Mouse (Mus musculus): ENCODE results near the gene Baiap3. TPM values are rescaled to one million over a fixed set of nuclear protein-coding genes. Genes with fewer than 3 reads are reported as not detected.

Baiap3 gene
- total and polyA plus RNA-seq, 3 experiments, result 0.32 to 1.5 (median 0.39) TPM

GRCm38 (mm10) chr17:25285033-25285432 lies 28.9 kb upstream of the Baiap3 start:
- intact Hi-C loops (cut with DNase I), result loop anchor here (2.0 kb wide), 1 partner anchor 176 kb away; no protein-coding TSS in a partner anchor
- H3K9ac ChIP-seq (ENCODE audit: low read depth, low read length), result no peak overlapping the region
- H3K4me1 ChIP-seq (ENCODE audit: control insufficient read depth, insufficient read depth, low read length), result no peaks in the 10 kb centered on the region
- H3K27ac ChIP-seq, result no peak overlapping the region
- TF ChIP-seq EP300 (IDR thresholded peaks at IDR 0.05; ENCODE audit: insufficient read depth, low read depth, low read length) (0 out of 2 replicates have a peak, but pooled peaks have one; percentile 50), CTCF (IDR thresholded peaks at IDR 0.05) (peak; percentile 96), POLR2A (IDR thresholded peaks at IDR 0.05; ENCODE audit: insufficient read depth, low read depth, low read length) (no peak)
- DNase-seq, result peak; percentile 56 to 57
- no peaks in the 10 kb centered on the region for H3K79me2 ChIP-seq (replicated peaks; ENCODE audit: control insufficient read depth, insufficient read depth, low read length)
- H3K4me3 ChIP-seq, result no peak overlapping the region
- H3K36me3 ChIP-seq (ENCODE audit: control insufficient read depth, insufficient read depth, low read length), result no peaks in the 10 kb centered on the region
- WGBS, result 16% methylated on average over 3 of the region's 3 CpGs
- no peaks in the 10 kb centered on the region for H3K27me3 ChIP-seq (ENCODE audit: control insufficient read depth, insufficient read depth, low read length)

DNA sequence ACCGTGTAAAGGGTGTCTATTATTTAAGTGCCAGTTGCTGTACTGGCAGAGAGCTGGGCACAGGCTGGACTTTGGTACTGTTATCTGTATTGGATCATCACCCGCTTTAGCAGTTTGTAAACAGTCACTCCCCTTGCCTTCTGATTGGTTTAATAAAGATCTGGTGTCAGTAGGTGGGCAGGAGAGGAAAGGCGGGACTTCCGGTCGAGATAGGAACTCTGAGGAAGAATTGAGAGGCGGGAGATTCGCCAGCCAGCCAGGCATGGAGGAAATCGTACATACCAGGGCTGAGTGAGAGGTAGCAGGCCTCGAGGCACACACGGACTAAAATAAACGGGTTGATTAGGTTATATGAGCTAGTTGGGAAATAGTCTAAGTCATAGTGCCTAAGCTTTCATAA lies 26.0 kb upstream of the Baiap3 start:
- WGBS, result 16% methylated on average over 11 of the region's 11 CpGs
- H3K27ac ChIP-seq, result no peak overlapping the region
- H3K9ac ChIP-seq (ENCODE audit: low read depth, low read length), result no peak overlapping the region
- no peaks in the 10 kb centered on the region for H3K4me1 ChIP-seq (ENCODE audit: control insufficient read depth, insufficient read depth, low read length)
- peak in 1 of 2 experiments; percentile 57 for DNase-seq
- H3K4me3 ChIP-seq, result no peak overlapping the region
- intact Hi-C loops (cut with DNase I), result loop anchor here (5.0 kb wide), 1 partner anchor 340 kb away; no protein-coding TSS in a partner anchor
- no peaks in the 10 kb centered on the region for H3K36me3 ChIP-seq (ENCODE audit: control insufficient read depth, insufficient read depth, low read length)
- H3K27me3 ChIP-seq (ENCODE audit: control insufficient read depth, insufficient read depth, low read length), result no peaks in the 10 kb centered on the region
- no peaks in the 10 kb centered on the region for H3K79me2 ChIP-seq (replicated peaks; ENCODE audit: control insufficient read depth, insufficient read depth, low read length)
- TF ChIP-seq EP300 (IDR thresholded peaks at IDR 0.05; ENCODE audit: insufficient read depth, low read depth, low read length) (no peak), POLR2A (IDR thresholded peaks at IDR 0.05; ENCODE audit: insufficient read depth, low read depth, low read length) (no peak), CTCF (IDR thresholded peaks at IDR 0.05) (no peak)

- TF ChIP-seq EP300 (IDR thresholded peaks at IDR 0.05; ENCODE audit: insufficient read depth, low read depth, low read length), result no peak
- TF ChIP-seq POLR2A (IDR thresholded peaks at IDR 0.05; ENCODE audit: insufficient read depth, low read depth, low read length), result no peak
- TF ChIP-seq CTCF (IDR thresholded peaks at IDR 0.05), result no peak
- H3K27ac ChIP-seq, result no peak overlapping the region
- 93% methylated on average over 3 of the region's 3 CpGs for WGBS
- no peak overlapping the region for H3K9ac ChIP-seq (ENCODE audit: low read depth, low read length)
- no peak for DNase-seq
- peaks cover 11% of the 10 kb centered on the region for H3K4me1 ChIP-seq (ENCODE audit: control insufficient read depth, insufficient read depth, low read length)
- H3K79me2 ChIP-seq (replicated peaks; ENCODE audit: control insufficient read depth, insufficient read depth, low read length), result peaks cover 3% of the 10 kb centered on the region
- intact Hi-C loops (cut with DNase I), result no loop called here
- no peak overlapping the region for H3K4me3 ChIP-seq
- H3K36me3 ChIP-seq (ENCODE audit: control insufficient read depth, insufficient read depth, low read length), result no peaks in the 10 kb centered on the region; the same call in 1 of the 2 replicates
- H3K27me3 ChIP-seq (ENCODE audit: control insufficient read depth, insufficient read depth, low read length), result no peaks in the 10 kb centered on the region
Measured at GRCm38 (mm10) chr17:25275833-25276232, 19.7 kb upstream of the Baiap3 start.

DNA sequence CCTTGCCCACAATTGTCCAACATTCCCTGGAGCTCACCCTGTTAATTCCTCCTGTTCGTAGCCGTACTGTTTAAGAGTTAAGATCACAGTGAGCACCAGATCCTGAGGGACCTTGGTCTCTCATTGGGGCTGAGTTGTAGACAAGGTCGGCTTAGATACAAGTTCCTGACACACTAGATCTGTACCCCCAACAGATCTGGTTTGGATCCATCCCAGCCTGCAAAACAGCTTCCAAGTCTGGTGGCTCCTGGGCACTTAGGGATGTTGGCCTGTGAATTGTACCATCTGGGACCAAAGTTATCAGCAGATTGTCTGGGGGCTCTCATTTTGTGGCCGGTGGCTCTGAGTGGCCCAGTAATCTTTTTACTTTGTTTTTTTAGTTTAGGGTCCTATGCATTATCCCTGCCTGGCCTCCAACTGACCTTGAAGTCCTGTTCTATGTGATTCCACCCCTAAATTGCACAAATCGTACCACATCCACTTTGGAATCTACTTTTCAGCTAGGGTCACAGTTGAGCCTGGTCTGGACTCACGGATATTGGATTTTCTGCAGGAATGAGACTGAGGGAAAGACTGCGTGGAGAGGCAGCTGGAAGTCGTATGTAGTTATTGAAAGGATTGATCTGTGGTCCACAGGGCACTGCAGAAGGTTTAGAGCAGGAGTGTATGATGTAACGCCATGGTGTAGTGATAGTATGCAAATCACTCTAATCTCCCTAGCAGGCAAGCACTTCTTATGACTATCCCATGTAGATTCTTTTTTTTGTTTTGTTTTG lies 18.6 kb upstream of the Baiap3 start, which contains the start of gene Ube2i:
Gene Ube2i, minus strand, starts transcription at position 52 of the 776 bp plus-strand sequence.
- 84% methylated on average over 9 of the region's 9 CpGs for WGBS
- peaks cover 18% of the 10 kb centered on the region for H3K4me1 ChIP-seq (ENCODE audit: control insufficient read depth, insufficient read depth, low read length)

DNA sequence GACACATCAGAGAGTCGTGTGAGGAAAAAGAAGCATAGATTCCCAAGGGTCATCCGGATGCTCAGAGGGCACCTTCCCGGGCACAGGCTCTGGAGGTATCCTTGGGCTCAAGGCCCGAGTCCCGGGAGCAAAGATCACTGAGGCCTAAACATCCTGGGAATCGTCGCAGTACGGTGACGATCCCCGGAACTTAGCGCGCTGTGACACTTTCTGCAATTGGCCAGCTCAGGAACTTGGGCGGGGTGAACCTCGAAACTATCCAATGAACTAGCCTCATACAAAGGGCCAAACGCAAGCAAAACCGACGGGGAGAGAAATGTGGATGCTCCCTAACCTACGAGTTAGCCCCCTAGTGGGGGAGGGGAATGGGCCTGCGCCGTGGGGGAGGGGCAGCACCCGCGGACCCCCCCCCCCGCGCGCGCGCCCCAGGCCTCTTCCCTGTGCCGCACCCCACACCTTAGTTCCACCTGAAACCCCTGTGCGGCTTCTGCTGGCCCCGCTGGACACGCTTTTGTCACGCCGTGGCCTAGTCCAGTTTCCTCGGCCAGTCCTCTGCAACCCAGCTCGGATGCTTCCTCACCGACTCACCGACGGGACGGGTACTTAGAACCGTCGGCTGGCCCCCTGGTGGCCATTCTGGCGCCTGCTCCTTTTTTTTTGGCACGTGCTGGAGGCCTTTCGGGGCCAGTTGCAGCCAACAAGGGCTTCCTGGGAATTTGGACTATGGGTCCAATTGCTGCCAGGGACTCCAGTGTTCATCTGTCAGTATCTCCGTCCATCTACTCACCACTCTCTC lies 17.7 kb upstream of the Baiap3 start:
- H3K27ac ChIP-seq, result peak overlapping the region; percentile 100
- H3K9ac ChIP-seq (ENCODE audit: low read depth, low read length), result peak overlapping the region; percentile 86
- intact Hi-C loops (cut with DNase I), result loop anchor here (2.0 to 5.0 kb wide), 5 partner anchors 89 to 337 kb away; partner anchors contain the start of genes BC003965, Clcn7, Cramp1l and Ift140
- peaks cover 6% of the 10 kb centered on the region for H3K79me2 ChIP-seq (replicated peaks; ENCODE audit: control insufficient read depth, insufficient read depth, low read length)
- DNase-seq, result peak; percentile 97 to 98
- H3K27me3 ChIP-seq (ENCODE audit: control insufficient read depth, insufficient read depth, low read length), result no peaks in the 10 kb centered on the region
- WGBS, result under 1% methylated on average over 45 of the region's 45 CpGs
- H3K4me3 ChIP-seq, result peak overlapping the region; percentile 88
- H3K36me3 ChIP-seq (ENCODE audit: control insufficient read depth, insufficient read depth, low read length), result no peaks in the 10 kb centered on the region; the same call in 1 of the 2 replicates
- peaks cover 20% of the 10 kb centered on the region for H3K4me1 ChIP-seq (ENCODE audit: control insufficient read depth, insufficient read depth, low read length)
- TF ChIP-seq CTCF (IDR thresholded peaks at IDR 0.05), result peak; percentile 86
- no peak for TF ChIP-seq EP300 (IDR thresholded peaks at IDR 0.05; ENCODE audit: insufficient read depth, low read depth, low read length)
- TF ChIP-seq POLR2A (IDR thresholded peaks at IDR 0.05; ENCODE audit: insufficient read depth, low read depth, low read length), result peak; percentile 61

More for the DNA sequence above, 18.6 kb upstream of the Baiap3 start, which contains the start of gene Ube2i:
- Histone ChIP-seq H3K27me3 (ENCODE audit: control insufficient read depth, insufficient read depth, low read length) (no peaks in the 10 kb centered on the region), H3K36me3 (ENCODE audit: control insufficient read depth, insufficient read depth, low read length) (no peaks in the 10 kb centered on the region; the same call in 1 of the 2 replicates), H3K79me2 (replicated peaks; ENCODE audit: control insufficient read depth, insufficient read depth, low read length) (peaks cover 5% of the 10 kb centered on the region), H3K4me3 (peak within 1 kb of the TSS; percentile 88), H3K9ac (ENCODE audit: low read depth, low read length) (peak within 1 kb of the TSS; percentile 86), H3K27ac (peak within 1 kb of the TSS; percentile 100)
- no peak for TF ChIP-seq POLR2A (IDR thresholded peaks at IDR 0.05; ENCODE audit: insufficient read depth, low read depth, low read length)
- no peak for TF ChIP-seq EP300 (IDR thresholded peaks at IDR 0.05; ENCODE audit: insufficient read depth, low read depth, low read length)
- no peak for TF ChIP-seq CTCF (IDR thresholded peaks at IDR 0.05)
- intact Hi-C loops (cut with DNase I), result loop anchor here (5.0 kb wide), 4 partner anchors 142 to 337 kb away; partner anchors contain the start of genes Clcn7, Cramp1l, Ift140 and Mapk8ip3
- no peak for DNase-seq

Measured in heart, adult 2 months (tissue).